Mouse (Mus musculus) activated CD4-positive, CD25-positive, alpha-beta regulatory T cell, adult 4 months (primary cell): ENCODE data around the gene Cntnap1. TPM values are rescaled to one million over a fixed set of nuclear protein-coding genes. Genes with fewer than 3 reads are reported as not detected.
A peak's percentile ranks its signal among the peaks of the same experiment; 100 is the strongest.

Experiments used
- ATAC-seq: one replicate; pipeline ENCODE4 v1.8.0; 2017
- polyA plus RNA-seq, 2 experiments: library from polyadenylated mRNA; unstranded; fragments of 100-300 nt; shearing (Covaris generic); gene quantifications; one replicate each; pipeline ENCODE4 v1.2.1; 2017

Cntnap1 gene
- polyA plus RNA-seq, 2 experiments from 2014 or later, result 0.29 to 0.33 TPM

DNA sequence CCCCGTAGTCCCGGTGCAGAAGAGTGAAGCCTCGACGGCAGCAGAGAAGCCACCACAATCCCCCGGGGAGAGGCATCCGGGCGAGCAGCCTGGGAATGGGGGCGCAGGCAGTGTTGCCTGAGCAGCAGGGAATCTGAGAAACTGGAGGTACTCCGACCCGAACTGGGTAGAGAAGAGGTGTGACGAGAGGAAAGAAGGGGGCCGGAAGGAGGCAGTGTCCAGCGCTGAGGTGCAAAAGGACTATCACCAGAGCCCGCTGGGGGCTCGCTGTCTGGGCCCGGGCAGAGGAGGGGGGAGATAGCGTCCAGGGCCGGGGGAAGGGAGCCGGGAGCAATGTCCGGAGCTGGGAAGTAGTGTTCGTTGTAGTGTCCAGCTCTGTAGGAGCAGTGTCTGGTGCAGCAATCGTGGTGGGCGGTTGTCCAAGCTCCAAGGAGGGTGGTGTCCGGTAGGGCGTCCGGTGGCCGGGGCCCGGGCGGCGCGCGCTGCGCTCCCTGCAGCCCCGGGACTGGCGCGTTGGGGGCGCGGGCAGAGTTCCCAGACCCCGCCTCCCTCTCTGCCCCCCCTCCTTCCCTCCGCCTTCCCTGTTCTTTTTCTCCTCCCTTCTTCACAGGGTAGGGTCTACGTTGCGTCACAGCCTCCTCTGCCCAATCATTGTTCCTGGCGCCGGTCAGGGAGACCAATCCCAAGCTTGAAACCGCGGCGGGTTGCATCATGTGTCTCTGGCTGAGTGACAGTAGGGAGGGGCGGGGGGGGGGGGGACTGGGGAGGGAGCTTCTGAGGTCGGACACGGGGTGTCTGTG lies 688 bp downstream of the Cntnap1 start, which contains the start of gene Plekhh3:
TSS of gene Plekhh3 (minus strand) at position 541 of the 800 bp plus-strand sequence.
- peak; percentile 44 for ATAC-seq

- no peak for ATAC-seq
These were observed 1.6 kb downstream of the Cntnap1 start for GRCm38 (mm10) chr11:101171721-101172433.

- ATAC-seq, result no peak
These were observed 2.1 kb downstream of the Cntnap1 start for GRCm38 (mm10) chr11:101172434-101172815.

- no peak for ATAC-seq
These were observed 2.8 kb downstream of the Cntnap1 start for GRCm38 (mm10) chr11:101173112-101173511.

- peak; percentile 81 for ATAC-seq
These were observed 3.5 kb downstream of the Cntnap1 start for GRCm38 (mm10) chr11:101173631-101174388.

DNA sequence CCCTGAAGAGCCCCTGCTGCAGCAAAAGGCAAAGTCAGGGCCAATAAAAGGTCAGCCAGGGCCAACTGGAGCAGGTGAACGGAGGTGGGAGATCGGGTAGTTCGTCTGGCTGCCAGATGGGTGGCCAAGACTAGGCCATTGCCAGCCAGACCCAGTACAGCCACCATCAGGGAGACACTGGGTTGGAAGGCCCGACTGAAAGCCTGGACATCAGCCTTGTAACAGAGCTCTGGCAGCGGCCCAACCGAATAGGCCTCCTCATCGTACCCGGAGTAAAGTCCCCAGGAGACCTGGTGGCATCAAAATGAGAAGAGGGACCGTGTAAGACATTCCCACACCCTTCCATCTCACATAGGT lies 4.0 kb downstream of the Cntnap1 start:
- ATAC-seq, result no peak

GRCm38 (mm10) chr11:101174851-101175628 lies 4.7 kb downstream of the Cntnap1 start, which contains the start of gene Ccr10:
TSS of gene Ccr10 (minus strand) at chr11:101175443.
- no peak for ATAC-seq

- no peak for ATAC-seq
These were observed 5.4 kb downstream of the Cntnap1 start for GRCm38 (mm10) chr11:101175636-101176116.

DNA sequence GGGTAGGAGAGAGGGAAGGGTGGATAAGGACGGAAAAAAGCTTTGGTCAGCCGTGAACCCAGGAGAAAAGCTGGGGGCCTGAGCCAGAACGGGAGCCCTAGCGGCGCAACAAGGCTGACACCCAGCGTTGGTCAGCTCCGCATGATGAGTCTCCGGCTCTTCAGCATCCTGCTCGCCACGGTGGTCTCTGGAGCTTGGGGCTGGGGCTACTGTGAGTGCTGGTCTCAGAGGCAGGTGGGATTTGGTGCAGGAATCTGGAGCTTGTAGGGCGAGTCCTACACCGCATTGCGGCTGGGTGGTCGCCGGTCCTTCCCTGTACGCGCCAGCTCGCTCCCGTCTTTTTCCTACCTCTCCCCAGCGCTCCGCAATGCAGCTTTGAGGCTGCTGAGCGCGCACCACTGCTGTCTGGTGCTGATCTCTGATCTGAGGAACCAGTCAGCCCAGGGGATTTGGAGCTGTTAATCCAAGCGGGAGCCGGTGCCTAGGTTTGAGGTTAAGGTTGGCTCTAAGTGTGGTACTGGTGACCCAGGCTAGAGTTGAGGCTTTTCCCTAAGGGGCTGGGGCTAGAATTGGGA lies 5.9 kb downstream of the Cntnap1 start:
- no peak for ATAC-seq

DNA sequence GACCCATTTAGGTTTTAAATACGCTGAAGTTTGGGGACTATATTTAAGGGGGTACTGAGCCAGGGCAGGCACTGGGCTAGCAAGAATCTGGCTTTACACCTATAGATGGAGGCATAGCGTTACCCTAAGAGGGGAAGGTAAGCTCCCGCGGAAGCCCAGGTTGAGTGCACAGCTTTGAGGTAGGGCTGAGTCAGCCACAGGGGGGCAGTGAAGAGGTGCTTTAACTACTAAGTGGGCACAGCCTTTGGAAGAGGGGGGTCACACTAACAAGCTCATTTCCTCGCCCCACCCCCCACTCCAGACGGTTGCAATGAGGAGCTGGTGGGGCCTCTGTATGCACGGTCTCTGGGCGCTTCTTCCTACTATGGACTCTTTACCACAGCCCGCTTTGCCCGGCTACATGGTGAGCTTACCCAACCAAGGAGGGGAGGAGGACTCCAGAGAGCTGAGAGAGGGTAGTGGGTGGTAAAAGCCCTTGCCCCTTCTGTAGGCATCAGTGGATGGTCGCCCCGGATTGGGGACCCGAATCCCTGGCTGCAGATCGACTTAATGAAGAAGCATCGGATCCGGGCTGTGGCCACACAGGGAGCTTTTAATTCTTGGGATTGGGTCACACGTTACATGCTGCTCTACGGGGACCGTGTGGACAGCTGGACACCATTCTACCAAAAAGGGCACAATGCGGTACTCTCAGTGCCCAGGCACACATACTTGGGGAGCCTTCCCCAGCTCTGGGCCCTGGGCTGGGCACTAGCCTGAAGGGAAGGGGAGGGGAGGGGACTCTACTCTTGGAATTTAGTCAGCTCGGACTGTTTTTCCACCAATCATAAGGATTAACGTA lies 6.8 kb downstream of the Cntnap1 start:
- no peak for ATAC-seq

DNA sequence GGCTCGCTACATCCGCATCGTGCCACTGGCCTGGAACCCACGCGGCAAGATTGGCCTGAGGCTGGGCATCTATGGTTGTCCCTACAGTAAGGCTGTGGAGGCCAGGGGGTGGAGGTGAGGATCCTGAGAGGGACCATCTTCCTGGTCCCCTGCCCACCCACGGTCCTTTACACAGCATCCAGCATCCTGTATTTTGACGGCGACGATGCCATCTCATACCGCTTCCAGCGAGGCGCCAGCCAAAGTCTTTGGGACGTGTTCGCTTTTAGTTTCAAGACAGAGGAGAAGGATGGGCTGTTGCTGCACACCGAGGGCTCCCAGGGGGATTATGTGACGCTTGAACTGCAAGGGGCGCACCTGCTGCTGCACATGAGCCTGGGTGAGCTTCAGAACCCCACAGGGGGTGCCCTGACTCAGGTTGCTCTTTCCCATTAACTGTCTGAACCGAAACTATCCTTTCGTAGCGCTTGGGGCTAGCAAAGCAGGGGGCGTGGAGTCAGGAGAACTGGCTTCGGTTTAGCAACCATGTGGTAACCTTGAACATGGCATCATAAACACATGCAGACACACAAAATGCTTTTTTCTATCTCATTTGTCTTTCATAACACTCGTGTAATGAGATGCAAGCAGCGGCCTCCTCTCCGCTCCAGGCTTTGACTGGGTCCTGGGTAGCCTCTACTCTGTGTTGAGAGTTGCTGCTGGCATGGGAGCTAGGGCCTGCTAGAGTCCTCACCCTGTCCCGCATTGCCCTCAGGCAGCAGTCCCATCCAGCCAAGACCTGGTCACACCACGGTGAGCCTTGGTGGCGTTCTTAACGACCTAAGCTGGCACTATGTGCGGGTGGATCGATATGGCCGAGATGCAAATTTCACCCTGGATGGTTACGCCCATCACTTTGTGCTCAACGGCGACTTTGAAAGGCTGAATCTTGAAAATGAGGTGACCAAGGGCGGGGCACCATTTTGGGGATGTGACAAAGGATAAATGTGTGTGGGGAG lies 8.0 kb downstream of the Cntnap1 start:
- ATAC-seq, result no peak

DNA sequence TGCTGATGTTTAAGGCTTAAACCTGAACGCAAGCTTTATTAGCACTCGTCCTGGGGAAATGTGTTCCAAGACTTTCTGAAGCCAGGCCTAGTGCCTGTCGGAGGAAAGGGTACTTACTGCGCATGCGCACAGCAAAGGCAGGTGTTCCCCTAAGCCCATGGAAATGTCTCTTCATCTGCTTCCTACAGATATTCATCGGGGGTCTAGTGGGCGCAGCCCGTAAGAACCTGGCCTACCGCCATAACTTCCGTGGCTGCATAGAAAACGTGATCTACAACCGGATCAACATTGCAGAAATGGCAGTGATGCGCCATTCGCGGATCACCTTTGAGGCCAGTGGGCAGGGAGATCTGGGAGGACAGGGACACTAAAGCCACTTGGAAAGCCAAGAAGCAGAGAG lies 9.0 kb downstream of the Cntnap1 start:
- no peak for ATAC-seq

- ATAC-seq, result no peak
These were observed 9.9 kb downstream of the Cntnap1 start for GRCm38 (mm10) chr11:101180261-101180660.

DNA sequence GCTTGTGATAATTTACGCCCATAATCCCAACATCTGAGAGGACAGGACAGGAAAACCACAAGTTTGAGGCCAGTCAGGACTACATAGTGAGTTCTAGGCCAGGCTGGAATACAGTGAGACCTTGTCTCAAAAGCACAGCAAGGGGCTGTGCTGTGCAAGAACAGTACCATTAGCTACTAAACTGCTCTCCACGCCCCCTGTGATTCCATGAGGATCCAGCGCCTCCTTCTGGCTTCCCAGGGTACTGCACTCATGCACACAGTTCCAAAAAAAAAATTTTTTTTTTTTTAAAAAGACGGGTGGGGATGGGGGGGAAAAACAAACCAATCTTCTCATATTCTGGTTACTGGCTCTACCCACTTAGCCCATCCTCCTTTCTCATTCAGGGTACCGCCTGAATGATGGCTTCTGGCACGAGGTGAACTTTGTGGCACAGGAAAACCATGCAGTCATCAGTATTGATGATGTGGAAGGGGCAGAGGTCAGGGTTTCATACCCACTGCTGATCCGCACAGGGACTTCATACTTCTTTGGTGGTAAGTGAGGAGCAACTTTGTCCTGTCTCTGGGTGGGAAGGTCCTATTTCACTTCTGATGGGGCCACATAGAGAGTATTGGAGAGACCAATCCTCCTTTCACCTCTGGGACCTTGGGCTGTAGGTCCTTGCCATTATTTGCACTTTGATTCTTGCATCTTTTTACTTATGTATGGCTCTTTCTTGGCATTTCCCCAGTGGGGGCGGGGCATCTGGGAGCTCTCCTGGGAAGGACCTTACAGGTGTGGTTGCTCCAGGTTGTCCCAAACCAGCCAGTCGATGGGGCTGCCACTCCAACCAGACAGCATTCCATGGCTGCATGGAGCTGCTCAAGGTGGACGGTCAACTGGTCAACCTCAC lies 10.8 kb downstream of the Cntnap1 start:
- no peak for ATAC-seq

DNA sequence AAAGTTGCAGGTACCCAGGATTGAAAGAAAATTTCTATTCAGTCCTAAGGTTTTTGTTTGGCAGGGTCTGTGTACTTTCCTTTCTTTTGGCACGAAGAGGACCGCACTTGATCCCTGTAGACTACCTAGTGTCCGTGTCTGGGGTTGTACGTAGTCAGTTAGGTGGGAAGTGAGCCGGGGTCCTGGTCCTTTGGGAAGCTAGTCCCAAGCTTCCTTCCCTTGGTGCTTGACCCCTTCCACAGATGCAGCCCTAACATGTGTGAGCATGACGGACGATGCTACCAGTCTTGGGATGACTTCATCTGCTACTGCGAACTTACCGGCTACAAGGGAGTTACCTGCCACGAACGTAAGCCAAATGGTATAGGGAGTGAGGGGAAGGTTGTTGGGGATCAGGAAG lies 11.6 kb downstream of the Cntnap1 start:
- ATAC-seq, result no peak

DNA sequence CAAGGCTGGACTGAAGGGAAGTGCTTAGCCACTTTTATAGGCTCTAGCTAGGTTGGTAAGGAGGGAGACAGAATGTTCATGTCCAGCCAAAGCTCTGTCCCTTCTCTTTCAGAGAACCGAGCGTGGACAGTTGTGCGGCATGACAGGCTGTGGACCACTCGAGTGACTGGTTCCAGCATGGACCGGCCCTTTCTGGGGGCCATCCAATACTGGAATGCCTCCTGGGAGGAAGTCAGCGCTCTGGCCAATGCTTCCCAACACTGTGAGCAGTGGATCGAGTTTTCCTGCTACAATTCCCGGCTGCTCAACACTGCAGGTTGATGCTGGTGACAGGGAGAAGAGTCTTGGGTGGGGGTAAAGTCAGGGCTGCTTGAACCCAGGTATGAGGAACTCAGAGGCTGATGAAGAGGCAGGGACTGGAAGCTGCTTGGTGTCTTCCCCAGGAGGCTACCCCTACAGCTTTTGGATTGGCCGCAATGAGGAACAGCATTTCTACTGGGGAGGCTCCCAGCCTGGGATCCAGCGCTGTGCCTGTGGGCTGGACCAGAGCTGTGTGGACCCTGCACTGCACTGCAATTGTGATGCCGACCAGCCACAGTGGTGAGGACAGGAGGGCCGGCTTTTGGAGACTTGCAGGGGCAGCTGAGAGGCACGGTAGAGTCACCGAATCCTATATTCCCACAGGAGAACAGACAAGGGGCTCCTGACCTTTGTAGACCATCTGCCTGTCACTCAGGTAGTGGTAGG lies 12.6 kb downstream of the Cntnap1 start:
- no peak for ATAC-seq

- no peak for ATAC-seq
These were observed 14.7 kb downstream of the Cntnap1 start for GRCm38 (mm10) chr11:101184984-101185383.

- no peak for ATAC-seq
These were observed 15.1 kb downstream of the Cntnap1 start for GRCm38 (mm10) chr11:101185441-101185840.
